Mouse (Mus musculus) gastrocnemius, postnatal 10 days (tissue): ENCODE results near the gene Alpl. TPM values are rescaled to one million over a fixed set of nuclear protein-coding genes. Genes with fewer than 3 reads are reported as not detected.

Source experiments
- DNase-seq: peaks from one replicate; pipeline ENCODE4 v3.0.0; 2021; ENCODE audit warnings: mixed read lengths
- total RNA-seq, 2 experiments: library from RNA; stranded (reverse); gene quantifications; 2 replicates each; pipeline ENCODE4 v1.2.3; 2021

Alpl gene
- total RNA-seq, 2 experiments from 2014 or later: 2.7 to 20.8 TPM

GRCm38 (mm10) chr4:137800324-137800723, 4.1 kb upstream of the Alpl start:
- DNase-seq: no peak

- DNase-seq: no peak
These were observed 854 bp upstream of the Alpl start for GRCm38 (mm10) chr4:137797038-137797437.

- no peak for DNase-seq
These were observed 1.8 kb downstream of the Alpl start for GRCm38 (mm10) chr4:137794178-137794900.

GRCm38 (mm10) chr4:137793611-137794010, 2.6 kb downstream of the Alpl start:
- no peak for DNase-seq

- DNase-seq: no peak
These were observed 4.7 kb downstream of the Alpl start for GRCm38 (mm10) chr4:137791440-137791839.

- DNase-seq: no peak
These were observed 5.2 kb downstream of the Alpl start for GRCm38 (mm10) chr4:137790981-137791380.

- no peak for DNase-seq
These were observed 7.6 kb downstream of the Alpl start for GRCm38 (mm10) chr4:137788511-137789049.

- no peak for DNase-seq
These were observed 8.4 kb downstream of the Alpl start for GRCm38 (mm10) chr4:137787589-137788289.

GRCm38 (mm10) chr4:137786488-137786887, 9.7 kb downstream of the Alpl start:
- no peak for DNase-seq

GRCm38 (mm10) chr4:137785270-137785669, 10.9 kb downstream of the Alpl start:
- no peak for DNase-seq

GRCm38 (mm10) chr4:137784741-137785140, 11.4 kb downstream of the Alpl start:
- DNase-seq: no peak

- peak; percentile 53 for DNase-seq
These were observed 12.5 kb downstream of the Alpl start for GRCm38 (mm10) chr4:137783541-137784191.

GRCm38 (mm10) chr4:137781949-137782348, 14.2 kb downstream of the Alpl start:
- no peak for DNase-seq

GRCm38 (mm10) chr4:137780986-137781385, 15.2 kb downstream of the Alpl start:
- DNase-seq: no peak

GRCm38 (mm10) chr4:137778397-137779184, 17.6 kb downstream of the Alpl start:
- no peak for DNase-seq

GRCm38 (mm10) chr4:137777866-137778265, 18.3 kb downstream of the Alpl start:
- DNase-seq: no peak

- DNase-seq: no peak
These were observed 21.7 kb downstream of the Alpl start for GRCm38 (mm10) chr4:137774505-137774904.

GRCm38 (mm10) chr4:137774013-137774412, 22.2 kb downstream of the Alpl start:
- no peak for DNase-seq

GRCm38 (mm10) chr4:137773369-137773899, 22.8 kb downstream of the Alpl start:
- DNase-seq: no peak

GRCm38 (mm10) chr4:137772438-137773056, 23.6 kb downstream of the Alpl start:
- no peak for DNase-seq

GRCm38 (mm10) chr4:137771749-137772148, 24.4 kb downstream of the Alpl start:
- DNase-seq: no peak
